In genomic region chr16:35485711-35486110, GRCm38 (mm10) we compare ENCODE assay signal across 19 mouse cellular contexts. TPM values are rescaled to one million over a fixed set of nuclear protein-coding genes. Genes with fewer than 3 reads are reported as not detected.
DNase-seq lines count a peak whose midpoint lies in the region; ATAC-seq and TF ChIP-seq lines count a peak whose summit lies in the region.
"Had no signal": no experiment of that assay in that cellular context is flagged by ENCODE, and none has a peak within 500 bp of the region (broad histone marks: within the 10 kb centered on the region; RNA-seq: fewer than 3 reads in every experiment).

No protein-coding gene starts in this region.

- TF ChIP-seq POLR2A in limb, embryonic 14.5 days (IDR thresholded peaks at IDR 0.05; ENCODE audit: borderline replicate concordance, extremely low read depth, insufficient read depth, insufficient read length): no peak

- H3K27ac ChIP-seq in heart, embryonic 13.5 days (replicated peaks): no peak overlapping the region
- peak overlapping the region; percentile 44; the same call in 1 of the 2 replicates for H3K27ac ChIP-seq in limb, embryonic 10.5 days
- H3K27ac ChIP-seq in limb, embryonic 14.5 days (replicated peaks; ENCODE audit: low read depth, low read length): no peak overlapping the region
- H3K27ac ChIP-seq: liver, embryonic 14.5 days; neural tube, embryonic 12.5 days had no signal

- no peaks in the 10 kb centered on the region for H3K9me3 ChIP-seq in heart, embryonic 13.5 days
- H3K9me3 ChIP-seq in limb, embryonic 10.5 days (replicated peaks): no peaks in the 10 kb centered on the region
- H3K9me3 ChIP-seq in limb, embryonic 14.5 days (ENCODE audit: control insufficient read depth, low read length): no peaks in the 10 kb centered on the region
- H3K9me3 ChIP-seq: G1E; neural tube, embryonic 12.5 days had no signal

- H3K4me1 ChIP-seq in heart, embryonic 13.5 days: peaks cover 32% of the 10 kb centered on the region
- peaks cover 49% of the 10 kb centered on the region for H3K4me1 ChIP-seq in limb, embryonic 10.5 days
- H3K4me1 ChIP-seq in limb, embryonic 14.5 days (ENCODE audit: control insufficient read depth, insufficient read depth, low read length): peaks cover 25% of the 10 kb centered on the region

- 63% methylated on average over 9 of the region's 9 CpGs for WGBS in heart, embryonic 13.5 days
- 79% methylated on average over 9 of the region's 9 CpGs for WGBS in limb, embryonic 10.5 days
- 43% methylated on average over 9 of the region's 9 CpGs for WGBS in limb, embryonic 14.5 days

- H3K4me2 ChIP-seq in heart, embryonic 13.5 days: no peak overlapping the region
- H3K4me2 ChIP-seq in limb, embryonic 14.5 days (replicated peaks; ENCODE audit: low read depth, low read length, severe bottlenecking): 0 out of 2 replicates have a peak overlapping the region, but pooled peaks have one; percentile 1
- H3K4me2 ChIP-seq: heart, embryonic 11.5 days; neural tube, embryonic 12.5 days had no signal

- ATAC-seq in heart, embryonic 13.5 days (ENCODE audit: extremely low read depth, insufficient number of reproducible peaks, low FRiP score, low TSS enrichment): no peak
- no peak for ATAC-seq in limb, embryonic 14.5 days (ENCODE audit: low FRiP score, low read depth)
- ATAC-seq: inflammation-experienced regulatory T-cells, adult 6 months had no signal

- no peak overlapping the region for H3K4me3 ChIP-seq in heart, embryonic 13.5 days
- H3K4me3 ChIP-seq in limb, embryonic 10.5 days: no peak overlapping the region
- H3K4me3 ChIP-seq in limb, embryonic 14.5 days (replicated peaks; ENCODE audit: low read length): no peak overlapping the region
- H3K4me3 ChIP-seq: neural tube, embryonic 12.5 days had no signal

- H3K9ac ChIP-seq in heart, embryonic 13.5 days: peak overlapping the region; percentile 24; the same call in 1 of the 2 replicates
- H3K9ac ChIP-seq in limb, embryonic 14.5 days (ENCODE audit: low read depth, low read length, severe bottlenecking): no peak overlapping the region
- H3K9ac ChIP-seq: liver, embryonic 14.5 days; neural tube, embryonic 12.5 days had no signal

- no peaks in the 10 kb centered on the region for H3K27me3 ChIP-seq in heart, embryonic 13.5 days (replicated peaks)
- peaks cover 4% of the 10 kb centered on the region; the same call in 1 of the 2 replicates for H3K27me3 ChIP-seq in limb, embryonic 10.5 days (ENCODE audit: low read depth, poor library complexity, severe bottlenecking)
- no peaks in the 10 kb centered on the region for H3K27me3 ChIP-seq in limb, embryonic 14.5 days (ENCODE audit: control insufficient read depth, insufficient read depth, low read length)
- H3K27me3 ChIP-seq: neural tube, embryonic 12.5 days had no signal

- peaks cover 7% of the 10 kb centered on the region; the same call in 1 of the 2 replicates for H3K36me3 ChIP-seq in heart, embryonic 13.5 days
- peaks cover 6% of the 10 kb centered on the region; the same call in 1 of the 2 replicates for H3K36me3 ChIP-seq in limb, embryonic 10.5 days
- H3K36me3 ChIP-seq in limb, embryonic 14.5 days (ENCODE audit: control insufficient read depth, insufficient read depth, low read length): peaks cover 5% of the 10 kb centered on the region; the same call in 1 of the 2 replicates
- H3K36me3 ChIP-seq: G1E; neural tube, embryonic 12.5 days had no signal

- DNase-seq in heart, adult 8-10 months (ENCODE audit: low spot score): no peak
- peak; percentile 13 for DNase-seq in lung, postnatal 10 days
- DNase-seq in lung, postnatal 14 days: no peak
- DNase-seq in limb, embryonic 10.5 days (ENCODE audit: low spot score): no peak
- DNase-seq in limb, embryonic 14.5 days (ENCODE audit: low spot score): no peak
- DNase-seq in thymus, postnatal 0 days (ENCODE audit: low spot score): no peak
- DNase-seq: cerebellum, adult 9-11 months; embryo, embryonic 11 days; gastrocnemius, postnatal 25 days; heart, postnatal 4 days; kidney, adult 8-10 months; thymus, adult 2 months had no signal

RNA-seq across cellular contexts. Expression of gene Pdia5, which starts 5.0 kb away (rescaled TPM):
- polyA plus RNA-seq in heart, embryonic 13.5 days (2015; fragmentation: Nextera tagmentation; extraction: Ambion mirVana): 28.2 and 31.6 TPM in 2 replicates
- 1 to 10 TPM; 4.9 to 6.1 (median 5.5) TPM for total RNA-seq in heart, adult 8-10 months (2022)
- 21.2 and 24.2 TPM in 2 replicates for polyA plus RNA-seq in limb, embryonic 10.5 days (2016; fragmentation: Nextera tagmentation; extraction: Ambion mirVana)
- 39.5 and 49.2 TPM in 2 replicates for polyA plus RNA-seq in limb, embryonic 14.5 days (2012; rRNA removed)
- polyA plus RNA-seq in limb, embryonic 14.5 days (2014; fragmentation: Nextera tagmentation; extraction: Ambion mirVana): 22.2 and 24.9 TPM in 2 replicates
- 5.8 and 6.7 TPM in 2 replicates for polyA plus RNA-seq in thymus, postnatal 0 days (2015; fragmentation: Nextera tagmentation; extraction: Ambion mirVana)
- total RNA-seq: G1E had no signal
- polyA plus RNA-seq: G1E had no signal

RNA-seq across cellular contexts. Expression of gene Sema5b, which starts 55.2 kb away (rescaled TPM):
- polyA plus RNA-seq in heart, embryonic 13.5 days (2015; fragmentation: Nextera tagmentation; extraction: Ambion mirVana): 1.1 and 2.0 TPM in 2 replicates
- 1 to 10 TPM; 1.6 to 3.1 (median 1.9) TPM for total RNA-seq in heart, adult 8-10 months (2022)
- 2.0 and 3.4 TPM in 2 replicates for polyA plus RNA-seq in limb, embryonic 10.5 days (2016; fragmentation: Nextera tagmentation; extraction: Ambion mirVana)
- 17.4 and 19.5 TPM in 2 replicates for polyA plus RNA-seq in limb, embryonic 14.5 days (2012; rRNA removed)
- polyA plus RNA-seq in limb, embryonic 14.5 days (2014; fragmentation: Nextera tagmentation; extraction: Ambion mirVana): 4.2 and 5.4 TPM in 2 replicates
- polyA plus RNA-seq in thymus, postnatal 0 days (2015; fragmentation: Nextera tagmentation; extraction: Ambion mirVana): 0.27 and 0.36 TPM in 2 replicates
- total RNA-seq: megakaryocyte-erythroid progenitor cell, adult 5-6 weeks had no signal
- polyA plus RNA-seq: G1E; inflammation-experienced regulatory T-cells, adult 6 months had no signal
